ENCODE assay signal across 8 mouse cellular contexts in the genomic region with DNA sequence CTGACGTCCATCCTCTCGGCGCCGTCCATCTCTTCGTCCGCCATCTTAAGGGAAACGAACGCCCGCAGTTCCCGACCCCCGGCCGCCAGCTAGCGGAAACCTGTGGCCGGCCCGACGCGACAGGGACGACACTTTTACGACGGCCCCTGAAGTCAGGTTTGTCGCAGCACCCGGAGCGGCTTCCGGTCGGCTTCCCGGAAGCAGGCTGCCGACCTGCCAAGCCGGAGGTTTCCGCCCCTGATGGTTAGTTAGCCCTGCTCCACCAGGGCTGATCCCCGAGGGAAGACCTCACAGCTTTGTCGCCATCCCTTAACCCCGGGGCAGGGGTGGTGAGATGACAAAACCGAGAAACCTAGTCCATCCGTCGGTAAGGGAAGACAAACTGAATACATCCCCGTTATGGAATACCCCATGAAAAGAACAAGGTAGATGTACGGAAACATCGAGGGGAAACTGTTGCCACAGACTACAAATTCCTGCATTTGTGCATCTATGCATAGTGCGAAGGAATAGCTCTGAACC. TPM values are rescaled to one million over a fixed set of nuclear protein-coding genes. Genes with fewer than 3 reads are reported as not detected.
DNase-seq lines count a peak whose midpoint lies in the region; ATAC-seq and TF ChIP-seq lines count a peak whose summit lies in the region.

A gene (minus strand): TSS at position 157 of the 522 bp plus-strand sequence.

- H3K9me3 ChIP-seq in hindbrain, embryonic 11.5 days (ENCODE audit: control insufficient read depth, low read length): no peaks in the 10 kb centered on the region
- no peaks in the 10 kb centered on the region for H3K9me3 ChIP-seq in lung, postnatal 0 days (ENCODE audit: low read length)

- peak within 1 kb of the TSS; percentile 41 for H3K4me2 ChIP-seq in hindbrain, embryonic 11.5 days (replicated peaks; ENCODE audit: low read depth, low read length)
- H3K4me2 ChIP-seq in lung, postnatal 0 days (replicated peaks; ENCODE audit: low read depth, low read length): peak within 1 kb of the TSS; percentile 78

- under 1% methylated on average over 39 of the region's 39 CpGs for WGBS in hindbrain, embryonic 11.5 days
- under 1% methylated on average over 33 of the region's 39 CpGs for WGBS in lung, postnatal 0 days

- ATAC-seq in hindbrain, embryonic 11.5 days (ENCODE audit: low FRiP score): peak; percentile 88
- ATAC-seq in lung, postnatal 0 days: peak; percentile 89

- H3K36me3 ChIP-seq in hindbrain, embryonic 11.5 days (ENCODE audit: control insufficient read depth, insufficient read depth, low read length): no peaks in the 10 kb centered on the region
- no peaks in the 10 kb centered on the region for H3K36me3 ChIP-seq in lung, postnatal 0 days (ENCODE audit: insufficient read depth, low read length)

- H3K4me3 ChIP-seq in hindbrain, embryonic 11.5 days (ENCODE audit: low read depth, low read length): peak within 1 kb of the TSS; percentile 67
- peak within 1 kb of the TSS; percentile 89 for H3K4me3 ChIP-seq in lung, postnatal 0 days (ENCODE audit: low read depth, low read length)

- peak within 1 kb of the TSS; percentile 79 for H3K9ac ChIP-seq in hindbrain, embryonic 11.5 days (ENCODE audit: low read depth, low read length)
- H3K9ac ChIP-seq in lung, postnatal 0 days (replicated peaks; ENCODE audit: low read depth): peak within 1 kb of the TSS; percentile 81

- TF ChIP-seq EP300 in lung, postnatal 0 days (IDR thresholded peaks at IDR 0.05): no peak

- no peaks in the 10 kb centered on the region for H3K27me3 ChIP-seq in hindbrain, embryonic 11.5 days (ENCODE audit: control insufficient read depth, insufficient read depth, low read length)
- no peaks in the 10 kb centered on the region for H3K27me3 ChIP-seq in lung, postnatal 0 days (replicated peaks; ENCODE audit: insufficient read depth, low read length)

- DNase-seq in NIH3T3 (ENCODE audit: low read depth): peak; percentile 81
- DNase-seq in cerebellum, adult 9-11 months: peak; percentile 88
- DNase-seq in frontal cortex, postnatal 10 days (ENCODE audit: low spot score in 2 of 2): peak; percentile 75 to 84
- peak; percentile 91 for DNase-seq in hindbrain, embryonic 11.5 days (ENCODE audit: low spot score)
- peak; percentile 80 to 86 for DNase-seq in layer of hippocampus, postnatal 10 days (ENCODE audit: low spot score in 2 of 2)
- DNase-seq in lung, postnatal 0 days (ENCODE audit: low spot score): peak; percentile 94
- peak; percentile 64 for DNase-seq in ovary, postnatal 10 days (ENCODE audit: low spot score)
- DNase-seq in thymus, postnatal 0 days (ENCODE audit: low spot score): peak; percentile 95

- TF ChIP-seq CTCF in lung, postnatal 0 days (IDR thresholded peaks at IDR 0.05): peak; percentile 16; the same call in 1 of the 2 replicates

- H3K27ac ChIP-seq in hindbrain, embryonic 11.5 days (ENCODE audit: low read depth, low read length): peak within 1 kb of the TSS; percentile 75
- H3K27ac ChIP-seq in lung, postnatal 0 days (ENCODE audit: low read length): peak within 1 kb of the TSS; percentile 90

- H3K4me1 ChIP-seq in hindbrain, embryonic 11.5 days (replicated peaks; ENCODE audit: control insufficient read depth, insufficient read depth, low read length): no peaks in the 10 kb centered on the region
- peaks cover 15% of the 10 kb centered on the region; the same call in 1 of the 2 replicates for H3K4me1 ChIP-seq in lung, postnatal 0 days (ENCODE audit: insufficient read depth, low read depth, low read length)

RNA-seq across cellular contexts. Expression of the gene that starts here (rescaled TPM):
- polyA plus RNA-seq in hindbrain, embryonic 11.5 days (2014; fragmentation: Nextera tagmentation; extraction: Ambion mirVana): 22.3 and 29.8 TPM in 2 replicates
- 10 to 100 TPM; 46.3 to 50.1 TPM for total RNA-seq in layer of hippocampus, postnatal 10 days (2021)
- polyA plus RNA-seq in lung, postnatal 0 days (2015; fragmentation: Nextera tagmentation; extraction: Ambion mirVana): 25.1 and 29.9 TPM in 2 replicates
- polyA plus RNA-seq in thymus, postnatal 0 days (2015; fragmentation: Nextera tagmentation; extraction: Ambion mirVana): 23.1 and 28.6 TPM in 2 replicates

Comparison
In these comparisons a context has a peak if more than half of its experiments do, and no peak if none do; other contexts are left out.
1. Peak in every context shown above with its lines: DNase-seq, ATAC-seq, H3K4me3 ChIP-seq and H3K27ac ChIP-seq.